Mouse (Mus musculus): Measurements from ENCODE around the gene Gm10974. TPM values are rescaled to one million over a fixed set of nuclear protein-coding genes. Genes with fewer than 3 reads are reported as not detected.

Gm10974 gene
- polyA plus RNA-seq, 1 experiment, result not detected

DNA sequence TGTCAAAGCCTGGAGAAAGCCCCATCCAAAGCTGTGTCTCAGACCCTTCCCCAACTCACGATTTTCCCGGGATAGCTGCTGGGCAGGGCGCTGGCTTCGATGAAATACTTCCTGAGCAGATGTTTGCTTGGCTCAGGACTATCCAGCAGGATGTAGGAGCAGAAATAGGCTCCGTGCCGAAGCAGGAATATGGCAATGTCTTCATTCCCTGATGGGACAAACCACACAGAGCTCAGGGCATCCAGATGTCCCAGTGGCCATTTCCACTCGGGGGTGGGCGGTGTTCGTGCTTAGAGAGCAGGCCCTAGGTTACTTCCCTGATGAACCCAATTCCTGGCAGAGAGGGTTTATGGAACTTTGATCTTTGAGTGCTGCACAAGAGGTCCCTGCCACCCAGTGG, 35.1 kb upstream of the Gm10974 start:
- Histone ChIP-seq H3K4me3 (ENCODE audit: extremely low read depth, insufficient read depth, insufficient read length) (no peak overlapping the region), H3K27ac (ENCODE audit: insufficient read depth, low read length) (no peak overlapping the region), H3K36me3 (ENCODE audit: control insufficient read depth, insufficient read depth, low read length) (peaks cover 19% of the 10 kb centered on the region), H3K4me1 (ENCODE audit: control insufficient read depth, insufficient read depth, insufficient read length) (no peaks in the 10 kb centered on the region), H3K27me3 (ENCODE audit: control insufficient read depth, insufficient read depth, low read length) (no peaks in the 10 kb centered on the region)
- no peak for TF ChIP-seq CTCF (IDR thresholded peaks at IDR 0.05; ENCODE audit: extremely low read depth, insufficient read depth, insufficient read length, insufficient replicate concordance)
- no peak for TF ChIP-seq POLR2A (IDR thresholded peaks at IDR 0.05; ENCODE audit: low read depth, low read length)
- DNase-seq (ENCODE audit: low read depth in 1 of 2, low spot score in 2 of 2), result no peak
- 87% methylated on average over 9 of the region's 9 CpGs for WGBS

DNA sequence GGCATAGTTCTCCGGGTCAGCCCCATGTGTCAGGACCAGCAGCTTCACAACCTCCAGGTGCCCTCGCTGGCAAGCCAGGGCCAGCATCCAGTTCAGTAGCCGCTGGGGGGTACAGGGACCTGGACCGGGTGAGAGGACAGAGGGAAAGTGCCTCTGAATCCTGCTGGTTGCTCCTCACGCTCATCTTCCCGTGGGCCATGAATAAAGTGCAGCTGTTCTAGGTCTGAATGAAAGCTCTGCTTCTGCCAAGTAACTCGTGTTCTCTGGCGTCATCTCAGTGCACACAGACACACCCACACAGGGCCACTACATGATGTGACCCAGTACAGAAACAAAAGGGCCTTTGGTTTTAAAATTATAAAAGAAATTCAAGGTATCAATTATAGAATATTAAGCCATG, 33.4 kb upstream of the Gm10974 start:
- Histone ChIP-seq H3K27ac (ENCODE audit: insufficient read depth, low read length) (no peak overlapping the region), H3K4me3 (ENCODE audit: extremely low read depth, insufficient read depth, insufficient read length) (no peak overlapping the region), H3K4me1 (ENCODE audit: control insufficient read depth, insufficient read depth, insufficient read length) (no peaks in the 10 kb centered on the region), H3K27me3 (ENCODE audit: control insufficient read depth, insufficient read depth, low read length) (no peaks in the 10 kb centered on the region), H3K36me3 (ENCODE audit: control insufficient read depth, insufficient read depth, low read length) (peaks cover 19% of the 10 kb centered on the region)
- WGBS, result 93% methylated on average over 8 of the region's 8 CpGs
- TF ChIP-seq POLR2A (IDR thresholded peaks at IDR 0.05; ENCODE audit: low read depth, low read length) (no peak), CTCF (IDR thresholded peaks at IDR 0.05; ENCODE audit: extremely low read depth, insufficient read depth, insufficient read length, insufficient replicate concordance) (no peak)
- DNase-seq (ENCODE audit: low read depth in 1 of 2, low spot score in 2 of 2), result no peak

DNA sequence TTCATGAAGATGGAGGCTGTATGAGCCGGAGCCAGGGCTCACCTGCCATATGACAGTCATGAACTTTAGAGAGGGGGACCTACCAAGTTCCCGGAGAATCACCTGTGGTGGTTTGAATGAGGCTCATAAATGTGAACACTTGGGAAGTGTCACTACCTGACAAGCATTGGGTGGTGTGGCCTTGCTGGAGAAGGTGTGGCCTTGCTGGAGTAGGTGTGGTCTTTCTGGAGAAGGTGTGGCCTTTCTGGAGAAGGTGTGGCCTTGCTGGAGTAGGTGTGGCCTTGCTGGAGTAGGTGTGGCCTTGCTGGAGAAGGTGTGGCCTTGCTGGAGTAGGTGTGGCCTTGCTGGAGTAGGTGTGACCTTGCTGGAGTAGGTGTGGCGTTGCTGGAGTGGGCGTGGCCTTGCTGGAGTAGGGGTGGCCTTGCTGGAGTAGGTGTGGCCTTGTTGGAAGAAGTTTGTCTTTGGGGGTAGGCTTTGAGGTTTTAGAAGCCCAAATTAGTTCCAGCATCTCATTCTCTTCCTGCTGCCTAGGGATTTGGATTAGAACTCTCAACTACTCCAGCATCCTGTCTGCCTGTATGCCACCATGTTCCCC, 31.7 kb upstream of the Gm10974 start:
- H3K36me3 ChIP-seq (ENCODE audit: control insufficient read depth, insufficient read depth, low read length), result peaks cover 16% of the 10 kb centered on the region
- no peaks in the 10 kb centered on the region for H3K4me1 ChIP-seq (ENCODE audit: control insufficient read depth, insufficient read depth, insufficient read length)
- 93% methylated on average over 4 of the region's 4 CpGs for WGBS
- no peak overlapping the region for H3K4me3 ChIP-seq (ENCODE audit: extremely low read depth, insufficient read depth, insufficient read length)
- no peak for TF ChIP-seq POLR2A (IDR thresholded peaks at IDR 0.05; ENCODE audit: low read depth, low read length)
- no peak for TF ChIP-seq CTCF (IDR thresholded peaks at IDR 0.05; ENCODE audit: extremely low read depth, insufficient read depth, insufficient read length, insufficient replicate concordance)
- no peak for DNase-seq (ENCODE audit: low read depth in 1 of 2, low spot score in 2 of 2)
- no peaks in the 10 kb centered on the region for H3K27me3 ChIP-seq (ENCODE audit: control insufficient read depth, insufficient read depth, low read length)
- no peak overlapping the region for H3K27ac ChIP-seq (ENCODE audit: insufficient read depth, low read length)

DNA sequence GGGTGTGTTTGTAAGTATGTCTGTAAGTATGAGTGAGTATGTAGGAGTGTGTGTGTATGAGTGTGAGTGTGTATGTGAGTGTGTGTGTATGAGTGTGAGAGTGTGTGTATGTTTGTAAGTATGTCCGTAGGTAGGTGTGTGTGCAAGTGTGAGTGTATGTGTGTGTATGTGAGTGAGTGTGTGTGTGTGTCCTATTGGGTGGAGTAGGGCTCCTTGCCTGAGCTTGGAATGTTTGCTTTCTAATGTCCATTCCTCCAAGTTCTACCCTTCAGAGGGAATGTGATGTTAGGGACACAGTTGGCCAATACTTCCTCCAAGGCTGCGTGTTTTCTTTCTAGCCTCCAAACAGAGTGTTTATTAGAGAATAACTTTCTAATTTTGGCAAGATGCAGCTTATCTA, 28.8 kb upstream of the Gm10974 start:
- H3K4me1 ChIP-seq (ENCODE audit: control insufficient read depth, insufficient read depth, insufficient read length), result no peaks in the 10 kb centered on the region
- no peak for DNase-seq (ENCODE audit: low read depth in 1 of 2, low spot score in 2 of 2)
- 86% methylated on average over 2 of the region's 2 CpGs for WGBS
- H3K27me3 ChIP-seq (ENCODE audit: control insufficient read depth, insufficient read depth, low read length), result no peaks in the 10 kb centered on the region
- no peak overlapping the region for H3K4me3 ChIP-seq (ENCODE audit: extremely low read depth, insufficient read depth, insufficient read length)
- H3K36me3 ChIP-seq (ENCODE audit: control insufficient read depth, insufficient read depth, low read length), result peaks cover 11% of the 10 kb centered on the region
- TF ChIP-seq POLR2A (IDR thresholded peaks at IDR 0.05; ENCODE audit: low read depth, low read length), result no peak
- TF ChIP-seq CTCF (IDR thresholded peaks at IDR 0.05; ENCODE audit: extremely low read depth, insufficient read depth, insufficient read length, insufficient replicate concordance), result no peak
- H3K27ac ChIP-seq (ENCODE audit: insufficient read depth, low read length), result no peak overlapping the region

DNA sequence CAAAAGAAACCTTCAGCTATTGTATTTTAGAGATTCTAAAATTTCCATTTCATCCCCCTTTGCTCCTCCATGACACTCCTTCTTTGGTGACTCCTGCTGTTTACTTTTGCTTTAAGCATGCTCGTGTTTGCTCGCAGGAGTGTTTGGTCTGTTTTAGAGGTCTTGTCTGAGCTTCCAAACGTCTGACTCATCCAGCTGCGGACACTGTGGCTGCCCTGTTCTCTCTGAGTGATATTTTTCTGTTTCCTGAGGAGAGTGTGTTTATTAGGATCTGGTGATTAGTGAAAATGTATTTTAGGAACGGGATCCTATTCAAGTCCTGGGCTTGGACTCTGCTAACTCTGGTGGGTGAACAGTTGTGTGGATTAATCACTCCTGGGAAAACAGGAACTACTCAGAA, 26.1 kb upstream of the Gm10974 start:
- H3K27me3 ChIP-seq (ENCODE audit: control insufficient read depth, insufficient read depth, low read length), result no peaks in the 10 kb centered on the region
- DNase-seq (ENCODE audit: low read depth in 1 of 2, low spot score in 2 of 2), result no peak
- TF ChIP-seq POLR2A (IDR thresholded peaks at IDR 0.05; ENCODE audit: low read depth, low read length), result no peak
- TF ChIP-seq CTCF (IDR thresholded peaks at IDR 0.05; ENCODE audit: extremely low read depth, insufficient read depth, insufficient read length, insufficient replicate concordance), result no peak
- H3K4me3 ChIP-seq (ENCODE audit: extremely low read depth, insufficient read depth, insufficient read length), result no peak overlapping the region
- 78% methylated on average over 5 of the region's 5 CpGs for WGBS
- no peaks in the 10 kb centered on the region for H3K4me1 ChIP-seq (ENCODE audit: control insufficient read depth, insufficient read depth, insufficient read length)
- no peak overlapping the region for H3K27ac ChIP-seq (ENCODE audit: insufficient read depth, low read length)
- peaks cover 3% of the 10 kb centered on the region for H3K36me3 ChIP-seq (ENCODE audit: control insufficient read depth, insufficient read depth, low read length)

DNA sequence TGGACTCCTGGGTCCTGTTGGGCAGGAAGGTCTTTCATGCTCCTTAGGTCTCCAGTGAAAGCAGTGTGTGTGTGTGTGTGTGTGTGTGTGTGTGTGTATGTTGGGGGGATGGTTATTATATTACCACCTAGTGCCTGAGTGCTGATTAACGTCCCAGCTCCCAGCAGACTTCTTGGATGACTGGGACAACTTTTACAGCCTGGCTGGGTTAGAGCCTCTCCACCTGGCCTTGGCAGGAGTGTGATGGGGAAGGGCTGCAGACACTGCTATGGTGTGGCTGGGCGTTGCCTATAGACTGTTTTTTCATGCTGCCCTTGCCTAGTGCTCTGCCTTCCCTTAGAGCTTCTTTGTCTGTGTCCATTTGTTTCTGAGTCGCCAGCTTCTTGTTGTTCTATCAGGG, 25.7 kb upstream of the Gm10974 start:
- no peak for DNase-seq (ENCODE audit: low read depth in 1 of 2, low spot score in 2 of 2)
- H3K4me3 ChIP-seq (ENCODE audit: extremely low read depth, insufficient read depth, insufficient read length), result no peak overlapping the region
- no peaks in the 10 kb centered on the region for H3K27me3 ChIP-seq (ENCODE audit: control insufficient read depth, insufficient read depth, low read length)
- WGBS, result 88% methylated on average over 3 of the region's 3 CpGs
- TF ChIP-seq POLR2A (IDR thresholded peaks at IDR 0.05; ENCODE audit: low read depth, low read length) (no peak), CTCF (IDR thresholded peaks at IDR 0.05; ENCODE audit: extremely low read depth, insufficient read depth, insufficient read length, insufficient replicate concordance) (no peak)
- no peak overlapping the region for H3K27ac ChIP-seq (ENCODE audit: insufficient read depth, low read length)
- H3K36me3 ChIP-seq (ENCODE audit: control insufficient read depth, insufficient read depth, low read length), result peaks cover 3% of the 10 kb centered on the region
- H3K4me1 ChIP-seq (ENCODE audit: control insufficient read depth, insufficient read depth, insufficient read length), result no peaks in the 10 kb centered on the region

DNA sequence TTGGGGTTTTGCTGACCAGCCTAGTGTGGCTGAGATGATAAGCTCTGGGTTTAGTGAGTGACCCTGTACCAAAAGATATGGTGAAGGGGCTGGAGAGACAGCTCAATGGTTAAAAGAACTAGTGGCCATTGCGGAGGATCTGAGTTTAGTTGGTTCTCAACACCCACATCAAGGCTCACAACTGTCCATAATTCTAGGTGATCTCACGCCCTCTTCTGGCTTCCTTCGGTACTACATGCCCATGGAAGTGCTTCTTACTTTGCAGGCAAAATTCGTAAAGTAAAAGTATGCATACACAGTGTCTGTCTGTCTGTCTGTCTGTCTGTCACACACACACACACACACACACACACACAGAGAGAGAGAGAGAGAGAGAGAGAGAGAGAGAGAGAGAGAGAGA, 23.4 kb upstream of the Gm10974 start:
- H3K4me1 ChIP-seq (ENCODE audit: control insufficient read depth, insufficient read depth, insufficient read length), result no peaks in the 10 kb centered on the region
- H3K27me3 ChIP-seq (ENCODE audit: control insufficient read depth, insufficient read depth, low read length), result no peaks in the 10 kb centered on the region
- no peak overlapping the region for H3K4me3 ChIP-seq (ENCODE audit: extremely low read depth, insufficient read depth, insufficient read length)
- H3K36me3 ChIP-seq (ENCODE audit: control insufficient read depth, insufficient read depth, low read length), result peaks cover 3% of the 10 kb centered on the region
- peak in 1 of 2 experiments; percentile 34 for DNase-seq (ENCODE audit: low read depth in 1 of 2, low spot score in 2 of 2)
- no peak overlapping the region for H3K27ac ChIP-seq (ENCODE audit: insufficient read depth, low read length)
- TF ChIP-seq CTCF (IDR thresholded peaks at IDR 0.05; ENCODE audit: extremely low read depth, insufficient read depth, insufficient read length, insufficient replicate concordance), result no peak
- TF ChIP-seq POLR2A (IDR thresholded peaks at IDR 0.05; ENCODE audit: low read depth, low read length), result no peak
- WGBS, result 51% methylated on average over 4 of the region's 4 CpGs

Measured in spleen, adult 2 months (tissue).